Mouse (Mus musculus) liver, adult 2 months (tissue): Measurements from ENCODE around the gene Nelfcd.

ENCODE experiments used
- CTCF ChIP-seq: fragments of 200-500 bp; IDR thresholded peaks from 2 replicates; pipeline ENCODE4 v1.5.1; 2011; ENCODE audit warnings: low read depth, low read length, control low read depth
- POLR2A ChIP-seq: fragments of 200-500 bp; IDR thresholded peaks from 2 replicates; pipeline ENCODE4 v1.6.1; 2011; ENCODE audit warnings: low read length, control low read depth; ENCODE audit not compliant: insufficient read depth; ENCODE audit errors: extremely low read depth

- TF ChIP-seq CTCF (no peak), POLR2A (no peak)
Observed at GRCm38 (mm10) chr2:174397065-174397464, 18.5 kb upstream of the Nelfcd start.
